Comparison of ENCODE assay signal across 9 mouse cellular contexts in the genomic region with DNA sequence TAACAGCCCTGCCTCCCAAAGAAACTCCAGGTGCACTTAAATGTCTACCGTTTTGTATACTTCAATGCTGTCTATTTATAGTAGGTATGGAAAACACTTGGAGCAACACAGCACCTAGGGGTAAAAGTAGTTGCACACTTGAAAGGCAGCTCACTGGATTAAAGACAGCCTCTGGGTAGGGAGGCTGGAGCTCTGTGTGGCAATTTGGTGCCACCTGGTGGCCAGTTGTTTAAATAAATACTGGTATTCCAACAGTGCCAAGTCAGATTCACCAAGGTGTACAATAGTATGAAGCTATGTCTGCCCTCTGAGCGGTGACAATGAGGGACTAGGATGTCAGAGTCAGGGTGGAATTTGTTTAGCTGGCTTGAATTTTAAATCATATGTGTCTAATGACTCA. TPM values are rescaled to one million over a fixed set of nuclear protein-coding genes. Genes with fewer than 3 reads are reported as not detected.
A peak's percentile ranks its signal among the peaks of the same experiment; 100 is the strongest.
DNase-seq lines count a peak whose midpoint lies in the region; ATAC-seq and TF ChIP-seq lines count a peak whose summit lies in the region.
"Had no signal": no experiment of that assay in that cellular context is flagged by ENCODE, and none has a peak within 500 bp of the region (broad histone marks: within the 10 kb centered on the region; RNA-seq: fewer than 3 reads in every experiment).

No protein-coding gene starts in this region.

- 22% methylated on average over 2 of the region's 2 CpGs for WGBS in heart, adult 2 months
- 21% methylated on average over 2 of the region's 2 CpGs for WGBS in heart, embryonic 12.5 days
- 22% methylated on average over 2 of the region's 2 CpGs for WGBS in intestine, embryonic 15.5 days
- 28% methylated on average over 2 of the region's 2 CpGs for WGBS in midbrain, embryonic 15.5 days
- WGBS in spleen, adult 2 months, result 27% methylated on average over 2 of the region's 2 CpGs

- H3K36me3 ChIP-seq in heart, adult 2 months (ENCODE audit: control insufficient read depth, insufficient read depth, low read length), result no peaks in the 10 kb centered on the region
- H3K36me3 ChIP-seq in heart, embryonic 12.5 days, result no peaks in the 10 kb centered on the region
- no peaks in the 10 kb centered on the region for H3K36me3 ChIP-seq in intestine, embryonic 15.5 days
- no peaks in the 10 kb centered on the region for H3K36me3 ChIP-seq in midbrain, embryonic 15.5 days (replicated peaks)
- no peaks in the 10 kb centered on the region for H3K36me3 ChIP-seq in spleen, adult 2 months (ENCODE audit: control insufficient read depth, insufficient read depth, low read length)
- H3K36me3 ChIP-seq: neural tube, embryonic 12.5 days had no signal

- no peak overlapping the region for H3K4me3 ChIP-seq in heart, adult 2 months
- H3K4me3 ChIP-seq in heart, embryonic 12.5 days, result no peak overlapping the region
- H3K4me3 ChIP-seq in gastrocnemius, adult 2 months, result no peak overlapping the region
- H3K4me3 ChIP-seq in intestine, embryonic 15.5 days (replicated peaks), result no peak overlapping the region
- no peak overlapping the region for H3K4me3 ChIP-seq in midbrain, embryonic 15.5 days
- no peak overlapping the region for H3K4me3 ChIP-seq in spleen, adult 2 months (ENCODE audit: extremely low read depth, insufficient read depth, insufficient read length)
- H3K4me3 ChIP-seq: neural tube, embryonic 12.5 days had no signal

- no peaks in the 10 kb centered on the region for H3K79me2 ChIP-seq in heart, adult 2 months (replicated peaks; ENCODE audit: control insufficient read depth, insufficient read depth, low read length)

- peak; percentile 74 to 78 for DNase-seq in heart, adult 2 months
- peak; percentile 81 to 88 for DNase-seq in cerebellum, postnatal 36 days
- DNase-seq in gastrocnemius, adult 2 months, result peak; percentile 83
- DNase-seq in left cerebral cortex, postnatal 14 days (ENCODE audit: low spot score in 2 of 2), result peak; percentile 90
- DNase-seq in spleen, adult 2 months (ENCODE audit: low read depth in 1 of 2, low spot score in 2 of 2), result peak; percentile 29 to 67

- H3K4me2 ChIP-seq in heart, embryonic 12.5 days, result no peak overlapping the region
- no peak overlapping the region for H3K4me2 ChIP-seq in intestine, embryonic 15.5 days (replicated peaks)
- H3K4me2 ChIP-seq in midbrain, embryonic 15.5 days, result no peak overlapping the region
- H3K4me2 ChIP-seq: neural tube, embryonic 12.5 days had no signal

- intact Hi-C loops in heart, adult 2 months (cut with DNase I), result loop anchor here (1.0 to 2.0 kb wide), 2 partner anchors 130 to 195 kb away; no protein-coding TSS in a partner anchor
- intact Hi-C loops in gastrocnemius, adult 2 months (cut with DNase I), result loop anchor here (1.0 to 10.0 kb wide), 4 partner anchors 32 to 364 kb away; a partner anchor contains a TSS
- intact Hi-C loops in left cerebral cortex, postnatal 14 days (cut with DNase I), result loop anchor here (2.0 to 5.0 kb wide), 2 partner anchors 132 to 194 kb away; a partner anchor contains a TSS

- no peaks in the 10 kb centered on the region for H3K9me3 ChIP-seq in heart, embryonic 12.5 days (replicated peaks)
- H3K9me3 ChIP-seq in intestine, embryonic 15.5 days, result no peaks in the 10 kb centered on the region
- no peaks in the 10 kb centered on the region for H3K9me3 ChIP-seq in midbrain, embryonic 15.5 days
- H3K9me3 ChIP-seq: neural tube, embryonic 12.5 days had no signal

- no peak overlapping the region for H3K27ac ChIP-seq in heart, adult 2 months
- no peak overlapping the region for H3K27ac ChIP-seq in heart, embryonic 12.5 days (ENCODE audit: poor library complexity, severe bottlenecking)
- H3K27ac ChIP-seq in gastrocnemius, adult 2 months, result peak overlapping the region; percentile 55
- no peak overlapping the region for H3K27ac ChIP-seq in intestine, embryonic 15.5 days
- no peak overlapping the region for H3K27ac ChIP-seq in midbrain, embryonic 15.5 days
- no peak overlapping the region for H3K27ac ChIP-seq in spleen, adult 2 months (ENCODE audit: insufficient read depth, low read length)
- H3K27ac ChIP-seq: neural tube, embryonic 12.5 days had no signal

- H3K4me1 ChIP-seq in heart, adult 2 months (ENCODE audit: control insufficient read depth, insufficient read depth, low read length), result peaks cover 3% of the 10 kb centered on the region
- H3K4me1 ChIP-seq in heart, embryonic 12.5 days (replicated peaks), result peaks cover 31% of the 10 kb centered on the region
- H3K4me1 ChIP-seq in intestine, embryonic 15.5 days (replicated peaks), result peaks cover 11% of the 10 kb centered on the region; the same call in 1 of the 2 replicates
- peaks cover 30% of the 10 kb centered on the region for H3K4me1 ChIP-seq in midbrain, embryonic 15.5 days
- H3K4me1 ChIP-seq in spleen, adult 2 months (ENCODE audit: control insufficient read depth, insufficient read depth, insufficient read length), result peaks cover 16% of the 10 kb centered on the region; the same call in 1 of the 2 replicates

- no peaks in the 10 kb centered on the region for H3K27me3 ChIP-seq in heart, adult 2 months (ENCODE audit: control insufficient read depth, insufficient read depth, low read length)
- H3K27me3 ChIP-seq in heart, embryonic 12.5 days (replicated peaks), result no peaks in the 10 kb centered on the region
- H3K27me3 ChIP-seq in intestine, embryonic 15.5 days (replicated peaks), result no peaks in the 10 kb centered on the region
- no peaks in the 10 kb centered on the region for H3K27me3 ChIP-seq in midbrain, embryonic 15.5 days (replicated peaks)
- H3K27me3 ChIP-seq in spleen, adult 2 months (ENCODE audit: control insufficient read depth, insufficient read depth, low read length), result no peaks in the 10 kb centered on the region
- H3K27me3 ChIP-seq: neural tube, embryonic 12.5 days had no signal

- TF ChIP-seq EP300 in heart, adult 2 months (IDR thresholded peaks at IDR 0.05; ENCODE audit: insufficient read depth, low read depth, low read length), result peak; percentile 83

- no peak for ATAC-seq in heart, embryonic 12.5 days (ENCODE audit: insufficient number of reproducible peaks, low FRiP score)
- peak; percentile 72 for ATAC-seq in intestine, embryonic 15.5 days
- ATAC-seq in midbrain, embryonic 15.5 days (replicated peaks), result peak; percentile 71

- H3K9ac ChIP-seq in heart, adult 2 months (ENCODE audit: low read depth, low read length), result no peak overlapping the region
- no peak overlapping the region for H3K9ac ChIP-seq in heart, embryonic 12.5 days
- H3K9ac ChIP-seq in intestine, embryonic 15.5 days, result no peak overlapping the region
- no peak overlapping the region for H3K9ac ChIP-seq in midbrain, embryonic 15.5 days
- H3K9ac ChIP-seq: neural tube, embryonic 12.5 days had no signal

- TF ChIP-seq CTCF in heart, adult 2 months (IDR thresholded peaks at IDR 0.05), result peak; percentile 94; the same call in 1 of the 2 replicates
- TF ChIP-seq CTCF in gastrocnemius, adult 2 months (IDR thresholded peaks at IDR 0.05), result peak; percentile 90
- peak; percentile 72; the same call in 1 of the 2 replicates for TF ChIP-seq CTCF in spleen, adult 2 months (IDR thresholded peaks at IDR 0.05; ENCODE audit: extremely low read depth, insufficient read depth, insufficient read length, insufficient replicate concordance)

- TF ChIP-seq POLR2A in heart, adult 2 months (IDR thresholded peaks at IDR 0.05; ENCODE audit: insufficient read depth, low read depth, low read length), result no peak
- TF ChIP-seq POLR2A in spleen, adult 2 months (IDR thresholded peaks at IDR 0.05; ENCODE audit: low read depth, low read length), result no peak

RNA-seq across cellular contexts. Expression of a gene that starts 22.2 kb away (rescaled TPM):
- total RNA-seq in heart, adult 2 months (2021), result 1 to 10 TPM; 4.9 to 5.3 TPM
- polyA plus RNA-seq in heart, adult 2 months (2012; rRNA removed), result 3.8 and 5.2 TPM in 2 replicates
- 5.4 and 6.3 TPM in 2 replicates for polyA plus RNA-seq in heart, embryonic 12.5 days (2016; fragmentation: Nextera tagmentation; extraction: Ambion mirVana)
- total RNA-seq in gastrocnemius, adult 2 months (2021), result 1 to 10 TPM; 2.5 to 3.1 TPM
- 5.5 and 6.7 TPM in 2 replicates for polyA plus RNA-seq in intestine, embryonic 15.5 days (2015; fragmentation: Nextera tagmentation; extraction: Ambion mirVana)
- 10 to 100 TPM; 60.3 to 64.5 TPM for total RNA-seq in left cerebral cortex, postnatal 14 days (2021)
- polyA plus RNA-seq in midbrain, embryonic 15.5 days (2015; fragmentation: Nextera tagmentation; extraction: Ambion mirVana), result 47.6 and 53.1 TPM in 2 replicates
- polyA plus RNA-seq in spleen, adult 2 months (2012; rRNA removed), result 4.5 and 4.8 TPM in 2 replicates
